Mouse (Mus musculus): ENCODE data around the gene Scfd2.

The Scfd2 gene

DNA sequence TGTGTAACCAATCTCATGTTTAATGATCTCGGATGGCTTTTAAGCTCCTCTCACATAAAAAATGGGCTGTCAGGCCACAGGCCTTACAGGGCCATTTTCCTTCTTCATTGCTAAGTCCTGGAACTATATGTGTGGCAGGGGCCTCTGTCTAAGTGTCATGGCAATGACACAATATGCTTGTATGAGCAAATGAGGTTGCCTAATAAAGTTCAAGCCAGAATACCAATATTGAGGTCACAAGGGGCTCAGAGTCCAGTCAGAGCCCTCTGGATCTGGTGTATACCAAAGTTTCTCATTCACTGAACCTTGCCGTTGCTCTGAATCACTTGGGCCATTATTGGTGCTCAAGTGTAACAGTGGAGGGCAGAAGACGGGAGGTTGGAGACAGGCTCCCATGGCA, 288.9 kb downstream of the Scfd2 start:
- DNase-seq (ENCODE audit: low spot score in 2 of 2), result no peak

DNA sequence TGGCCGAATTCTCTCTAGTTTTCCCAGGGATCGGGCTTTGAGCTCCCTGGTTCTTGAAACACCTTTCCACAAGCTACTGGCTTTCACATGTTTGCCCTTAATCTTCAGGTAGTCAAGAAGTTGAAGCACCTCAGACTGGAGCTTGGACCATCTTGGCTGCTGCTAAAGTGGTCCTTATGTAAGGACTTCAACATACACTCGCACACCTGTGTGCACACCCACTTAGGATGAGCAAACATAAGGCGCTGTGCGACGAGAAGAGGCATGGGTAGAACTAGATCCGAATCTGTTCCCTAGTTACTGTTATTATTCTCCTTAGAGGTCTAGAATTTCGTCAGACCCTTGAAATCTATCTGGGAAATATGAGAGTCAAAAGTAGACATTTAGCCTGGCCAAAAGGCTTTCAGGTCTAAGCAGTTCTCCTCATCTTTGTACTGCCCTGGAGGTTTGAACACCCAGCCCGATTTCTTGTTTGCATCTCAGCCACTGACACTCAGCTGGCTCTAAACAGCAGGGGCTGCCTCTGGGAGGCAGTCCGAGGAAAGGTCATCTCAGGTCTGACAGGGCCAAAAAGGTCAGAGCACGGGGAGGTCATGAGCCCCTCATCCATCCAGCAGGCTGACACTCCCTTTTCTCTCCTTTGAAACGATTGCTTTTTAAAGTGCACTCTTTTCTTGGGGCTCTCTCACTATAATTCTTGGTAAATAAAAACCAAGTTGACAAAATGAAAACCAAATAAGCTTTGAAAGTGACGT, 290.5 kb downstream of the Scfd2 start:
- DNase-seq (ENCODE audit: low spot score in 2 of 2), result no peak

DNA sequence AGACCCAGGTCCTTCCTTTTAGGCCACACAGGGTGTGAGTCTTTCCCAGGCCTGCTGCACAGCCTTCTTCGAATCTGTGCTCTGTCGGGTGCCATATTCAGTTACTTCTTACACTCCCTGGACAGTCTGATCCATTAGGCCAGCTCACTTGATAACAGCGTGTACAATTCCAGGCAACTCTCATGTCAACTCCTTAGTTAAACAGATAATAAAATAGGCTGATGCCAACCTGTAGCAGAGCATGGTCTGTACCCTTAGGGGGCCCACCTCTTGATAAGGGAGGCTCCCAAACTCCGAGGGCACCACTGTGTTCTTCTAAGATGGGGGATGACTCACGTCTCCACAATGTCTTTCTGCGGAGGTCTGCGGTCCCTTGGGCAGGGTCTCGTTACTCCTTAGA, 291.3 kb downstream of the Scfd2 start:
- DNase-seq (ENCODE audit: low spot score in 2 of 2), result no peak

DNA sequence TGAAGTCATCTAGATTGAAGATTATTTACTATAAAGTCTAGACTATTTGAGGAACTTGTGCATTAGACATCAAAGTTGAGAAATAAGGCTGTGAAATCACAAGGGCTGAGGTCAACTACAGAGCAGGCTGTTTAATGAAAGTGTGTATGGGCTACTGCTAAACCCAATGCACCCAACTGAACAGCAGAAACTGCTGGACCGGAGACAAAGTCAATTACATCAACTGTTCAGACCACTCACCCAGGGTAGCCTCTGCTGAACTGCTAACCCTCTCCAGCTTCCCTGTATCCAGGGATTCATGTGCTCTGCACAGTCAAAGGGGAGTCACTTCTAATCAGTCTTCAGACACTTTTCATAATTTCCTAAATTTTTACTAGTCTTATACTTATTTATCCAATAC, 292.2 kb downstream of the Scfd2 start:
- no peak for DNase-seq (ENCODE audit: low spot score in 2 of 2)

DNA sequence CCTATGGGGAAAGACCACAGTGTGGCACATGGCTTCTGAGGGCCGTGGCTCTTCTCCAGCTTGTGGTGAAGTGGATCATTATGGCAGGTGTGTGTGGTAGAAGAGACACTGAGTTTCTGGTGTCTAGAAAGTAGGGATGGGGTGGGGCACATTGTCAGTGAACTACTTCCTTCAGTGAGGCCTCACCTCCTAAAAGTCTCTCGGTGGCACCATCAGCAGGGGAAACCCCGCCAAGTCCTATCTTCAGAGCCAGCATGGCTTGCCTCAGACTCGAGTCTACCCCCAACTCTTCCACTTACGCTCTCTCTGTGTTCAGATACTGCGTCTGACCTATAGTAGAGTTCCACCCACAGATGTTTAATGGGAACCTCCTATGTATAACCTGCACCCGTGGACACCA, 297.8 kb downstream of the Scfd2 start:
- no peak for DNase-seq (ENCODE audit: low spot score in 2 of 2)

DNA sequence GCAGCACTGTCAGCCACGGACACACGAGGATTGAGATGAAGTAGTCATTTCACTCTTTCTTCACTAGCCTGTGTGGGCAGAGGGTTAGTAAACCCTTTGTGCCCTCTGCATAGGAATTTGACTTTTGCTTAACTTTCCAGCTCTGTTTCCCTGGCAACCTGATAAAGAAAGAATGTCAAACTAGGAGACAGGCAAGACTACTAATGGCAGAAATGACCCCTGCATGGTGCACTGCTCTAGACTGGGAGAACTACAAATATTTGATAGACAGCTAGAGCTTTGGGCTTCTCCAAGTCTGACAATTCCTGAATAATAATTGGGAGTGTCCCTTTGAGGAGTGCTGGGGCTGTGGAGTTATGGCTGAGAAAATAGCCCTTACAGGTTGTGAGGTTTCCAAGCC, 301.0 kb downstream of the Scfd2 start:
- no peak for DNase-seq (ENCODE audit: low spot score in 2 of 2)

DNA sequence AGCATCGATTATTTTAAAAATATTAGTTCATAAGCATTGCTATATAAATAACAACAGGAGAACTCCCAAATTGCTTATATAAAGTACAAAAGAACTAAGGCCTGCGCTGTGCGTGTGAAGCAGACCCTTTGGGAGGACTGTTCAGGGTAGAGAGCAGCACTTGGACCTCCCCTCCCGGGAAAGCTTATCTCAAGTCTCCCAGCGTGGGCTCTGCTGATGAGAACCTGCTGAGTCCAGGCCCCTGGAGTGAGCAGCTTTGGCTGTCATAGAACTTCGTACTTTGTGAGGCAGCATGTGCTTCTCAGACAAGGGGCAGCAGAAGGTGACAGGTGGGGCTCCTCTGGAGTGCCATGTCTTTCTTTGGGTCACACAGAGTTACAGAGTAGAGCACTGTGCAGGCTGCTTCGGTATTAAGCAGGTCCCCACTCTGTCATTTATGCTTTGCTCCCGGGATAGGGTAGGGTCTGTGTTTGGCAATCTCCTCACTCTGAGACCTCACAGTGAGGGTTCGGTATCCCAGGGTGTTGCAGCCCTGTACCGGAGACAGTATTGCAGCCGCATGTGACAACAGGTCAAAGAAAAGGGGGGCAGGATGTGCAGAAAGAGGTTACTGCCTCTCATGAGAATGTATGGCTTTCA, 301.7 kb downstream of the Scfd2 start:
- no peak for DNase-seq (ENCODE audit: low spot score in 2 of 2)

DNA sequence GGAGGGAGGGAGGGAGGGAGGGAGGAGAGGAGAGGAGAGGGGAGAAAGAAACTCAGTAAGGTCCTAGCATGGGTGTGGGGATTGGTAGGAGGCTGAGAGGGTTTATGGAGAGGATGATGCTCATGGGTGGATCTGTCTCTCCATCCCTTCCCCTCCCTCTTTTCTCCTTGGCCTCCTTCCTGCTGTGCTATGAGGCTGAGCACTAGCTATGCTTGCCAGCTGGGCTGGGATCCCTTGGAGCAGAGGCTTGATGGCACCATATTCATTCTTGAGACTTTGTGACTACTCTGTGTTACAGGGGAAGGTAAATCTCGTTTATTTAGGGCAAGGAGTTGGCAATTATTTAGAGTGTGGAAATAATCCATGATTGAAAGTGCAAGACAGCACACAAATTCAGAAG, 302.6 kb downstream of the Scfd2 start:
- no peak for DNase-seq (ENCODE audit: low spot score in 2 of 2)

DNA sequence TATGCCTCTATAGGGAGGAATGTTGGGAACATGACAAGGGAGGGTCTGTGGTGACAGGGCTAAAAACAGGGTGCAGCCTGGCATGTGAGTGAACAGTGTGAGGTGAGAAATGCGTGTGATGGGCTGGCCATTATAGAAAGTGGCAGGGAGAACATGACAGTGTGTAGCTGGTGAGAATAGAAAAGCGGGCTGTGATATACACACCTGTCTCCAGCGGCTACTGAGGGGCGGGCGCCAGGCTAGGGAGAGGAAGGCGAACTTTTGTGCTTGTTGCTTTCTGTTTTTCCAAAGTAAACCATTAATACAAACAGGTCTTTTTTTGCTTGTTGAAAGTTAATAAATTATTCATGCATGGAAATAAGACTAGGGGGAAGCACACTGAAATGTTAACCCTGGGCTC, 304.2 kb downstream of the Scfd2 start:
- DNase-seq (ENCODE audit: low spot score in 2 of 2), result no peak

DNA sequence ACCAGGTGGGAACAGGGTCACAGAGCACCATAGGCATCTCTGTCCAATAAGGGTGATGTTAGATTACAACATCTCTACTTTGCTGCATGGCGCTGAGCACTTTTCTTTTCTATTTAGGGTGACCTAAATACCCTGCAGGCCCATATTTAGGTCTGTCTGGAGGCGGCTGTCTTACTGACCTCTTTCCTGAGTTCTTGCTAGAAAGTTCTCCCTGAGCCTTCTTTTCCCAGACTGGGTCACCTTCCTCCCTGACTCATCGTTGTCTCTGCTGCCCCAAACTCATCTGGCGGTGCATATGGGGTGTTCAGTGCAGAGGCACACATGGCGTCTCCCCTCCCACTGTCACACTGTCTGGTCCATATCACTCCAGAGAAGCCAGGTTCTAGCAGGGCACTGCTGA, 305.4 kb downstream of the Scfd2 start:
- DNase-seq (ENCODE audit: low spot score in 2 of 2), result no peak

DNA sequence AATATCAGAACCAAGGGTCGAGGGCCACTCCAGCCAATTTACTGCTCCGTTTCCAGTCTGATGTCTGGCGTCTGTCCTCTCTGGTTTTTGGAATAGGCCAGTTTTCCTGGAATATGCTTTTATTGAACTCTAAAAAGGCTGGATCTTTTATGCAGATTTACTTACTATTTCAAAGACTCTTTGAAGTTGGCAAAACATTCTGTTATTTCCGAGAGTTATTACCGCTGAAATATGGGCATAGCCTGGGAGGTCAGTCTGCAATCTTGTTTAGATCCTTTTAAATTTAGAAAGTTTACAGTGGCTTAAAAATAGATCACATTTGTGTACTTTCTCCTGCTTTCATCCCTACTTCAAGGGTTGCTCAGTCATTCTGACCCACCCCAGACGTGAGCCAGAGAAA, 307.1 kb downstream of the Scfd2 start:
- no peak for DNase-seq (ENCODE audit: low spot score in 2 of 2)

DNA sequence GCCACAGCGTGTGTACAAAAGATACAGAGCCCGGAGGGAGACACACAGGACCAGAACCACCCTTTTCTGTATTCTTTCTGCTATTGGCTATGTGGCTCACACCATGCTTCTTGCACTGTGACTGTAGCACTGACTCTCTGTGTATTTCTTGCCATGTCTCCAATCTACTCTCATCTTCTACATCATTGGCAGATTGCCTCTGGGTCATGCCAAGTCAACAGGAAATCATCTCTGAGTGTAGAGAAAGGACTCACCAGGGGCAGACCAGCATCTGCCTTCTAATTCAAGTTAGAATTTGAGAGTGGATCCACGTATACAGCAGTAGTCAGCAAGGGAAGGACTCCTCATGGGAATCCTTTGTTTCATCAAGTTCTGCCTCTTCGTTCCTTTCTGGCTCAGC, 308.9 kb downstream of the Scfd2 start:
- no peak for DNase-seq (ENCODE audit: low spot score in 2 of 2)

DNA sequence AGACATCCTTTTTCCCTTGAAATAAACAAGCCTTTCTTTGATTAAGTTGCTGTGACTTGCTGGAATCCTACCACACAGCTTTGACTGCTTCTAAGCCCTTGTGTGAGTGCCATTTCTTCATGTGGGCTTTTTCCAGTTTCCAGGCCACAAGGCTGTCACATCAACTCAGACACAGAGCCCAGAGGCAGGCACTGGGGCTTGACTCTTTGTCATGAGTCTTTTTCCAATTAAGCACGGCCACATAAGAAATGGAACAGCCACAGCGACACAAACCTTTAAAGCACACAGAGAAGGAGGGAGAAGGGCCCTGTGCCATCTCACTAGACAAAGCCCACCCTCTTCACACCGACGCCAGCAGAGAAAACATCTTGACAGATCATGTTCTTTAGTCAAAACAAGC, 313.0 kb downstream of the Scfd2 start:
- DNase-seq (ENCODE audit: low spot score in 2 of 2), result no peak

DNA sequence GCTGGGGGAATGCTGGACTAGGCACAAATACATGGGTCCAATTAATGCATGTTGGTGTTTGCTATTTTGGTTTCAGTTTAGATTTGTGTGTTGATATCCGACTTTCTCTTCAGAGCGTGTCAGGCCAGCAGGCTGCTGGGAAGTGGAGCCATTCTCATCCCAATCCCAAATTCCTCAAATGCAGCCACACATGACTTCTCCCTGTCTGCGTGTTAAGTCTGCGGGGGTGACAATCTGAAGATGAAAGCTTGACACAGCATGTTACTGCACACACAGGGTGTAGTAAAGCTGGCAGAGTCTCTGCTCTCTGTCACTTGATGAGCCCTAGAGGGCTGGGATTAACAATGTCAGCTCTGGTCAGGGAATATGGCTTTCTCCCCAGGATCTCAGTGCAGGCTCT, 316.4 kb downstream of the Scfd2 start:
- no peak for DNase-seq (ENCODE audit: low spot score in 2 of 2)

DNA sequence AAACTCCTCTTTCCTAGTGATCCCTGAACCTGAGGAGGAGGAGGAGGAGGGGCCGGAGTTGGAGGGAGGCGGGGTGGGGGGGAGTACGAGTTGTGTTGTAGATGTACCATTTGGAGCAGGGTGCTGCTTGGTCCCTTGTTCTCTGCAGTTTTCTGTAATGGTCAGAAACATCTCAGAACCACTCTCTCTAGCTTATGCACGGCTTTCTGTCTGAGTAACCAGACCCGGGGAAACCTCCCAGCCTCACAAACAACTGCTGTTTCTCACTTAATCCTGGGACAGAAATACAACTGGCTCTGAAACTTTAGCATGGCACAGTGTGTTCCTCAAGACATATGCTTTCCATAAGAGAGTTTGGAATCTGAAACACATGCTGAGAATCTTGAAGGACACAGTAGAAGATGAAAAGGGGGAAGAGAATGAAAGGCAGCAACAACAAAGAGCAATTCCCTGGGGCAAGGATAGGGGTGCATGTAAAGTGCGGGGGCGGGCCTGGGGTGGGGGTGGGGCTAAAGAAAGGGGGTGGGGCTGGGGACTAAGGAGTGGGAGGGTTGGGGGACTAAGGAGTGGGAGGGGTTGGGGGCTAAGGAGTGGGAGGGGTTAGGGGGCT, 317.0 kb downstream of the Scfd2 start:
- no peak for DNase-seq (ENCODE audit: low spot score in 2 of 2)

DNA sequence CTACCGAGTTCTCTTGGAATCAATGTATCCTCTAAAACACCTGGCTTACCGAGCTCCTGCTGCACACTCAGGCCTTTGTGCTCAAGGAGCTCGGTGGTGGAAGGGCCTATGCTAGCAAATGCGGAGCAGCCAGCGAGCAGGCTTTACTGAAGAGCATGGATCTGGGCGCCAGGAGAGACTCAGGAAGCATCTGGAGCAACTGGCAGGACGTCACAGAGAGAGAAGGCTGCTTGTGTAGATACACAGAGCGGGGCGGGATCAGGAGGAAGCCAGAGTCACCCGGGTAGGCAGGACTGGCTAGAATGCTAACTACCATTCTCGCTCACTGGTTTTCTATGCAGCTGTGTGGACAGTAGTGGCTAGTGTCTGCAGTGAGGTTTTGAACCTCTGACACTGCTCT, 320.2 kb downstream of the Scfd2 start:
- DNase-seq (ENCODE audit: low spot score in 2 of 2), result no peak

DNA sequence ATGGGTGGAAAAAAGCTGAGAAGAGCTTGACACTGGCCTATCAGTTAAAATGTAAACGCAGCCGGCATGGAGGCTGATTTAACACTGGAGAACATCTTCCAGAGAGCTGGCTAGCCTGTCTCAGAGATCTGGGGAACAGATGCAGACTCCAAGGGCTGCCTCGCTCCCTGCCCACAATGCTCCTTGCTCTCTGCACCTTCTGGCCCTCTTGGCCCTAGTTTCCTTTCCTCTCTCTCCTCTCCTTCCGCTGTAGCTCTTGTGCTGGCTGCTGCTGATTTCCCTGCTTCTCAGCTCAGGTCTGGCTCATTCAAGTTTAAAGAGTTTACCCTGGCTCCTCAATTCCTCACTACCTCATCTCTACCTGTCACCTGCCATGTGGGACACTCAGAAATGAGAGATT, 321.9 kb downstream of the Scfd2 start:
- no peak for DNase-seq (ENCODE audit: low spot score in 2 of 2)

DNA sequence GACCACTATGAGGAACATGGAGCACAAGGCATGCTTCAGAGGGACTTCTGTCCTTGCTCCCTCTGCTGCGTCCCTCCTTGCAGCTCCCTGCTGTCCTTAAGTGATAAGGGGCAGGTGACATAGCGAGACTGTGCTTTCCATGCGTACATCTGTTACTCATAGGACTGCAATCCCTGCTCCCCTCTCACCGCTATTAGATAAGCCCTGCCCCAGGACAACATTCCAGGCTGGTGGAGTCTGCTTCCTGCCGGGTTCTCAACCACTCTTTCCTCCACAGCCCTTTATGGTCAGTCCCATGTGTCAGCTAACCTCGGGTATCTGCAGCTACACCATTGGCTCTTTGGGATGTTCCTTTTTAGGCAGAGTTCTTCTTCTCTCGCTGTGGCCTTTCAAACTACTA, 323.1 kb downstream of the Scfd2 start:
- no peak for DNase-seq (ENCODE audit: low spot score in 2 of 2)

DNA sequence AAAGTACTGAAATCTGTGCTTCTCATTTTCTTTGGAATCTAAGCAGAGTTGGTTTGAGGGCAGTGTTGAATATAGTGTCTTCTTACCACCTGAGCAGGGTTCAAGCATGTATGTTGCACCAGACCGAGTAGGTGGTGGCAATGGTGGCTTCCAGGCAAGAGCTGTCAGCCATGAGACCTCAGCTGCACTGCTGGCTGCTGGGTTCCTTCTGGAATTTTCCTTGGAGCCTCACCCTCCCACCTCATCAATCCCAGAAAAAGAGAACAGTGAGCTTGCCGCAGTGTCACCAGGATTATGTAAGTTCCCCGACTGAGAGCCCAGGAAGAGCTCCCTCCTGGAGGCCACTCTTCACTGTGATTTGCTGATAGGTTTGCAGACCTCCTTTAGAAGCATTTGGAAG, 324.4 kb downstream of the Scfd2 start:
- no peak for DNase-seq (ENCODE audit: low spot score in 2 of 2)

DNA sequence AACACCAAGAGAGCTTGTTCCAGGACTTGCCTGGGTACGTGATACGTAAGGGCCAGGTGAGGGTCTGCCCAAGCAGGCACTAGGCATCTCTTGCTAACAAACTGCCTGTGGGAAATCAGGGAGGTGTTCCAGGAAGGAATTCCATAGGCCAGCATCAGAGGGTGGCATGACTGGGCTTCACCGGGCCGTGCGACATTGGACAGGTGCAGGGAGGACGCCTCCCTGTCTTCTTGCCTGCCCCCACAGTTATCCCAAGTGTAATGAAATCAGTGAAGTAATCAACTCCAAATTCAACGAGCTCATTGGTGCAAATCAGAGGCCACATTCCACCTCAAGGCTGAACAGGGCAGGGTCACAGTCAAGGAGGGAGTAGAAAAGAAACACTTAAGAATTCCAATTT, 324.9 kb downstream of the Scfd2 start:
- DNase-seq (ENCODE audit: low spot score in 2 of 2), result no peak

DNA sequence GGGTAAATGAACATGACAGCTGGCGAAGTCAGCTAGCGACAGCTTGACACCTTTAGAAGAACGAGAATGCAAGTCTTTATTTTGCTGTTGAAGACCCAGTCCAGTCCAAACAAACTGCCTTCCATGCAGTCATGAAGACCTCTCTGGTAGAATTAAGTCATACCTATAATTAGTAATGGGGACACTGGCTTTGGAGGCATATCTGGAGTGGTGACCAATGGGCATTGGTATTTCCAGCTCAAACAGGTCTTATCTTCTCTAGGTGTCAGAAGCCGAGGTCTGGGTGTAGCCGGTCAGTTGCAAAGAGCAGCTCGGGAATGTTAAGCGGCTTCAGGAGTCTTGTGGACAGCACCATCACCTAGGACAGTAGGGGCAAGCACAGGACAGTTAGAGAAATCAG, 325.5 kb downstream of the Scfd2 start:
- no peak for DNase-seq (ENCODE audit: low spot score in 2 of 2)

DNA sequence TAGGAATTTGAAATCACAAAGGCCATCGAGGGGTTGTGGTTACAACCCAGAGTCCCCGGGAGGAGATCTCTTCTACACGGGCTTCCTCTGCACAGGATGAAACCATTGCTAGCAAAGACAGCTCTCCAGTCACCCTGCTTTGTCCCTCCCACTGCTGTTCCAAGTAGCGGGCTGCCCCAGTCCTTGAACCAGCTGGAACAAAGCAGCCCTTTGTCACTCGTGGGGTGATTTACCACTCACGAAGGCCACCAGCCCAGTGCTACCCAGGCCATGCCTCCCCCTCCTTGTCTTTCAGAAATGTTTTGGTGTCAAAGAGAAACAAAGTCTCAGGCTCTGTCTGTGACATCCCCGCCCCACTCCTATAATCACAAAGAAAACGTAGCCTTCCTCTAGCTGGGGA, 326.1 kb downstream of the Scfd2 start:
- no peak for DNase-seq (ENCODE audit: low spot score in 2 of 2)

DNA sequence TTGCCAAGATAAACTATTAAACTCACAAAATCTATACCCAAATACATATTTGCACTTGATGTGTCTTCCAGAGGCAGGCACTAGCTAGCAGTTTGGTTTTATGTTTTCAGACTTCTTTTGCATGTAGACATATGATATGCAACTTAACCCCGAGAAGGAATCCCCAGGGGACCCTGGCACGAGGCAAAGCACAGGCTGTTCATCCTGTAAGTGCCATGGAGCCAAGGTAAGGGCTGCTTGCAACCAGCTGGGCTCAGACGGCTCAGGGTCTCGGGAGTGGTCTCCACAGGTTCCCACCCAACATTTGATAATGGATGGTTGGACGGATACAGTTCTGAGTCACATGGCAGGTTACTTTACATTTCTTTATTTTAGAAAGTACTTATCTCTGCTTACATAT, 327.1 kb downstream of the Scfd2 start:
- no peak for DNase-seq (ENCODE audit: low spot score in 2 of 2)

DNA sequence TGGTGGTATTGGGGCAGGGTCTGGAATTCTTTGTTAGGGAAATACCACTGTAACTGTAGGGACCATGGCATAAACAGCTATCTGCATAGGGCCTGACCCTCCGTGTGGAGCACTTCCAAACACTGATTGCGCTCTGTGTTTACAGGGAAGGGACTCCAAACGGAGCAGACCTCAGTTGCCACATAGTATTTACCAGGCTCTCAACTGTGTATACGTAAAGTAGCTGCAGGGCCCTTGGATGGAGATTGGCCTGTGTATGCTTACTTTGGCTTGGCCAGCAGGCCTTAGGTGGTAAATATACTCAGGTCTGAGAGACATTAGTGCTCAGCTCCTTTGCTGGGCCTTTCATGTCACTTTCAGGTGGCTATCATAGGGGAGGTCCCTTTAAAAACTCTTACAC, 329.0 kb downstream of the Scfd2 start:
- DNase-seq (ENCODE audit: low spot score in 2 of 2), result no peak

Measured in spleen, postnatal 10 days (tissue).